Mouse (Mus musculus): ENCODE measurements at regions not wholly inside any gene's neighbourhood (a gene's known extent, or its start where the extent isn't known, plus 50 kb on each side); places are given as distances from the start of the nearest gene placed in this dataset. TPM values are rescaled to one million over a fixed set of nuclear protein-coding genes. Genes with fewer than 3 reads are reported as not detected.

DNA sequence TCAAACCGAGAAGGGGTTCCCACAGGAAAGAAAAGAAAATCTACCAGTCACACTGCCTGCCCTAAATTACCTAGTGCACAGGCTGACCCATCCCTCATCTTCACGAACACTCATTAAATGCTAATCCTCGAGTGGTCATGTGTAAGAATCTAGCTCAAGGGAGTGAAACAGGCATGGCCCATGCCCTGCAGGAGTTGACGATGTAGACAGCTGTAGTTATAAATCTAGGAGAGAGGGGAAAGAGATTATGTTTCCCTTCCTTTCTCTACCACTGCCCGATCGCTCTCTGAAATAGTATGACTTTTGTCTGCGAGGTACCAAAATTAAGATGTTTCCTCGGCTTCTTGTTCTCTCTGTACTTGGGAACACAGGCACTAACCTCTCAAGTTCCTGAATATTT is 249.2 kb downstream of the Epha4 start:
- no peak for DNase-seq

DNA sequence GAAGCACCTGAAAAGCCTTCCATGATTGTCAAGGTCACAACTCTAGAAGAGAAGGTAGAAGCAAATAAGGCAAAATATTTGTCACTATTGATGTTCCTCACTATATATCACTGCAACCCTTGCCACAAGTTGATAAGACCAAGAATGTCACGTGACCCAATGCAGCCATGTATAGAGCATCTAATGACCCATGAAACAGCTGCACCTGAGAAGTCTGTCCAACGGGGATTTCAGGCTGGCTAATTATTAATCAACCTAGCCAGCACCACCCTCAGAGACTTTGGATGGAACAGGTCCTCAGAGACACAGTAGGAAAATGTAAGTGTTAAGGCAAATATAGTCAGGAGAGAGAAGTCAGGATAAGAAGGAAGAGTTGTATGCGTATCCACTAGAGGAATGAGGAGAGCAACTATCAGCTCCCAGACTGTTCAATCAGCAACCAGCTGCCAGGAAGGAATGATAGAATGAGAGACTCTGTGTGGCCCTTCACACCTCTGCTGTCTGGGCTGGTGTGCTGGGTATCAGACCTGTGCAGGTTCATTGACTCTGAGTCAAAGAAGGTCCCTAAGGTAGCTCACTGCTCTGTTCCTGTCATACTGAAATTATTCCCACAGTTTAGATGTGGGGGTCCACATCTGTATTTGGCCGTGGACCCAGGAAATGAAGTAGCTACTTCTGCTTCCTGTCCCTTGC is 247.4 kb downstream of the Epha4 start:
- DNase-seq, result no peak

DNA sequence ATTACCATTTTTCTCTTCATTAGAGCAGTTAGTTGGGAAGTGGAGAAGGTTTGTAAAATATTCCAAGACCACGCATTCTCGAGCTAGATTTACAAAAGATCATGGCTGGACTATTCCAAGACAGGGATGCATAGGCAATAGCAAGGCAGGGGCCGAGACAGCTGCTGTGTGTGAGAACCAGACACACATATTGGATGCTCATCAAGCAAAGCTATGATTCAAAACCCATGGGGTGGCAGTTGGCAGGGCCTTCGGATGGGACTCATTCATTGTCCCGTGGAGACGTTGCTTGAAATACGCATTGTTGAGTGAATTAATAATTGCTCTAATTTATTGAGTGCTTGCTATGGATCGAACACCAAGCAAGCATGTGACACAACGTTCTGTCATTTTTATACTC is 239.6 kb downstream of the Epha4 start:
- DNase-seq, result no peak

DNA sequence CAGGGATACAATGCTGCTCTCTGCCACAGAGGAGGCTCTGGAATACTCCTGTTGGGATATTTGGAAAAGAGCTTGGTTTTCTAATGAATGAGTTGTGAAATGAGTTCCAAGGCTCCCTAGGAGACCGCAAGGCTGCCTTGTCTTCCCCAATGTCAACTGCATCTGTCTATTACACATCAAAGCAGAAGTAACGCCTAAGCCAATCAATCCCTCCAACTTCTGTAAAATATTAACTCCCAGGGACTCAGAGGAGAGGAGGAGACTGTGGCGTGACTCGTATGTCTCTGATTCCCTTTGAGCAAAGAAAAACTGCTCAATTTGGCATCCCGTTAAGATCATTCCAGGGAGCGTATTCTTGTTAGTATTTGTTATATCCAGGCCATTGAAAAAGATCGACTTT is 235.3 kb downstream of the Epha4 start:
- no peak for DNase-seq

DNA sequence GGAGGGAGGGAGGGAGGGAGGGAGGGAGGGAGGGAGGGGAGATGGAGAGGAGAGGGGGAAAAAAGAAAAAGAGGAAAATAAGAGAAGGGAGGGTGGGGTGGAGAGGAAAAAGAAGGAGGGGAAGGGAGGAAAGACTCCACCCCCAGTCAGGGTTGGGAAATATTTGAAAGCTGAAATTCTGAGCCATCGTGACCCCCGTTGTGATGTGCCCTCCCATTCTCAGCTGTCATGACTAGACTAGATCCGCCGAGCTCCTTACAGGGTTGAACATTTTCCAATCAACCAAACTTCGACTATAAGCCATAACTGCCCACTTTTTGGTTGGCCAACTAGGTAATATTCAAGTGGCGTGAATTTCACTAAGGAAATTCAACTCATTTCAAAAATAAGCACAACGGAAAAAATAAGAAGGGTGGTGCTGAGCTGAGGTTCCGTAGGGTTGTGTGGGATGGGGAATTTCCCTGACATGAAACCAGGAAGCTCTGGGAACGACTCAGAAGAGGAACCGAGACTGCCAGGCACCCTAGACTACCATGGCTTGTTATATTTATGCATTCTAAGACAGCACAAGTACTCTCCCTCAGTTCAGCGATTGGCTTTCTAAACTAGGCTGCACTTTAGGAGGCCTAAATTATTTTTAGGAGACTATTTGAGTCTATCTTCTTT is 234.4 kb downstream of the Epha4 start:
- DNase-seq, result no peak

DNA sequence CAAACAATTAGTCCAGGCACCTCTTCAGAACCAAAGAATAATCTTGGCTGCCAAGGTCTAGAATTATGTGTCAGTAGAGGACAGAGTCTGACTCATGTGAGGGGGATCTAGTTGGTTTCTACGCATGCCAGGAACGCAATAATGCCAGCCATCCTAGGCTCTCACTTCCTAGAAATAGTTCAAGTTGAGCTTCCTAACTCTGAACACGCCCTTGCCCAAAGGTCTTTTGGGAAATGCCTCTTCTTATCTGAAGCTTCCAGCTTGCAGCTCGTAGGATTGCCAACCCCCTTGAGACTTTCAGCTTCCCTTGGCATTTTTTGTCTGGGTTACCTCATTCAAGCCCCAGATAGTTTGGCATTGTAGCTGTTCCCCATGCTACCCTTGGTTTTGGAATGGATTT is 233.1 kb downstream of the Epha4 start:
- DNase-seq, result no peak

DNA sequence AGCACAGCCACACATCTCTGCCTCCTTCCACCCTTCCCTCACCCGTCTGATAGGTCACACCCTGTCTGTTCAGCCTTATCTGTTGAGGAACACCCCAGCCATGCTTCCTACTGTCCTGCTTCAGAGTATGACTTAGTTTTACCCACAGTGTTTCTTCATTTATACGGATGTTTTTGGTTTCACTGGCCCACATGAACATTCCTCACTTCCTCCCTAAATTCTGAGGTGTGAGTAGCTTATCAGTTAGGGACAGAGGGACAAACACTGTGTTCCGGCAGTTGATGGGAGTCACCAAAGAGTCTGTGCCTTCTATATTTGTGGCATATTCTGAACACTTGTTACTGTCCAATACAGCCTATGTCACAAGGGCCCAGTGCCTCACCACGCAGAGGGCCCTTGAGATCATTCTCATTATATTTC is 216.2 kb downstream of the Epha4 start:
- no peak for DNase-seq

DNA sequence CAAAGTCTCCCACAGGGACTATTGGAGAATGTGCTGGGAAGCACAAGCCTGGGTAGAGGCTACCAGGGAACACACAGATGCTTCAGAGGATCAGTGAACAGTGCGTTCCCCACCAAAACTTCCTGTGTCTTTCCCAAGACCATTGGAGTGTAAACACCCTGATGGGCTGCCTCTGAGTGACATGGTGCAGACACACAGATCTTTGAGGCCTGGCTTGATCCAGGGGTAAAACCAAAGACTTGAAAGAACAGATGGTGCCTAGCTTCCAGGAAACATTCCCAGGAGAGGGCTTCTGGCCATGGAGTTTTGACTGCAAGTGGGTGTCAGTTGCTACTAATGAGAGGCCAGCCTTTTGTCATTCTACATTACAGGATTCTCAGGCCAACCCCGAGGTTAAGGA is 214.1 kb downstream of the Epha4 start:
- no peak for DNase-seq

DNA sequence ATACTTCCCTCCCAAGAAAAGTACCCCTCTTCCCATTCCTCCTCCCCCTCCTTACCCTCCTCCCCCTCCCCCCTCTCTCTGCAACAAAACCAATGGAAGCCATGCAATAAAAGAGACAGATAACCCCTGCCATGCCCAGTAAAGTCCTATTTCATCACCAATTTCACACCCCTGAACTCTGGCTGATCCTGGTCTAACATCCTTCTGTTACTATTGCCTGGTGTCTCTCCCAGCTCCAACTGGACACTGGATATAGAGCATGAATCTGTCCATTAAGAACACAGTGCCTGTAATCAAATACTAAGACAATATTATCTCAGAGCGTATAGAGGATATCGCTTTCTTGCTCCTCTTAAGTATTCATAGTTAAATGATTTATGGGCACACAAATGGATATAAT is 210.1 kb downstream of the Epha4 start:
- DNase-seq, result no peak

DNA sequence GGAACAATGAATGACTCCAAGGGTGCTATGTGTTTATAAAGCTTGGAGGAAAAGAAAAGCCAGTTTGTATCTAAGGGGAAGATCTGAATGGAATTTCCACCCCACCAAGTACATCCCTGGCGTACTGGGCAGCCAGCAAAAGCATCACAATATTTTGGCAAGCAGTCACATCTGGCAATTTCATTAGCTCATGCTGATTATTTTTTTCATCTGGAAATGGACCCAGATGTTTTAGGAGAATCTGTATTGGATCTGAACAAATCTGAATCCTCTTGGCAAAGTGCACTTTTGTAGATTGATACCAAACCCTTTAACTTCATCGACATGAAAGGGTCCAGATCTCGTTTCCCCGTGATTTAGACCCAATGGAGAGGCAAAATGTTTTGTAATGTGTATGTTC is 207.1 kb downstream of the Epha4 start:
- DNase-seq, result no peak

DNA sequence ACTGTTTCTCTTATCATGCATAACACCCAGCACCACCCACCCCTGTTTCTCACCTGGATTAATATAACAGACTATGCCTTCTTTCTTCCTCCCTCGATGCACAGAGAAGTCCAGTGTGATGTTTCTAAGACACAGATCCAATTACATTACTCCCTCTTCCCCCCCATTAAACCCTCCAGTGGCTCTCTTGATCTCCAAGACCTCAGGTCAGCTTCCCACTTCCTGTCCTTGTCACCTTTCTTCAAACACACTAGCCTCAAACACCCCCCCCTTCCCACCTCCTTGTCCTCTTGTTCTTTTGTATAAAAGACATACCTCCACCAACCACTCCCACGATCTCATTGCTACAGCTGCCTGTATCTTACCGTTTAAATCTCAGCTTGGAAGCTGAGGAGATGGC is 201.8 kb downstream of the Epha4 start:
- DNase-seq, result no peak

DNA sequence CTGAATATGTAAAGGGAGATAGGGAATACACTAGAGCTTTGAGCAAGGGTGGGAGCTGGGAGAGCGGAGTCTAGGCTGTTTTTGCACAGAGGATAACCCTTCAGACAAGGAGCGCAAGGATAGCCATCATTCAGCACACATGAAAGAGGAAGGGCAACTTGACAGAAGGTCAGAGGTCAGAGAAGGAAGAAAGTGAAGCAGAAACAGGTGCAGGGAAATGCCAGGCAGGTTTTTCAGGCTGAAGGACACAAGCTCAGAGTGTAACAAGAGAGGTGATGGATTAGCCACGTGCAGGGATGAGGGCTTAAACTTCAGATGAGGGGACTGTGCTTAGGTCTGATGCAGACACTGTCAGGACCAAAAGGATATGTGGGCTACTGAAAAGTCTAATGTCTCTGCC is 199.5 kb downstream of the Epha4 start:
- no peak for DNase-seq

DNA sequence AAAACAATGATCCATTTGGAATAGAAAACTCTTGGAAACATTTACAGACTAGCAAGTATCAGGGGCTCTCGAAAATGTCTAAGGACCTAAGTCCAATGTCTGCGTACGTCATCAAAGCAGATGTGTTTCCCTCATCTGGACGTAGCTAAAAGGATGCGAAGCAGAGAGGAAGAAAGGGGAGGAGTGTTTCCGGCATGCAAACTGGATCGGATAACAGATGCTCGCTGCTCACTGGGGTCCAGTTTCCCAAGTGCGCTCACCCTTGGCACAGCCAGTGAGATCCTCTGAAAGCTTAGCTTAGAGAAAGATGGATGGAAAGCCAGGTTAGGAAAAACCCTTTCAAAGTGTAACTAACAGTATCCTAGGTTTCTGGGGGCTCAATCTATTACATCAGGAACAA is 198.7 kb downstream of the Epha4 start:
- no peak for DNase-seq

Small RNAs in the stretch of these regions (microRNA-seq; reads per million reads assigned to microRNA genes)
- not detected for gene Mir6343
